Mouse (Mus musculus): Measurements from ENCODE around the gene Tln1. TPM values are rescaled to one million over a fixed set of nuclear protein-coding genes. Genes with fewer than 3 reads are reported as not detected.

Gene Tln1
- polyA plus RNA-seq, 1 experiment: 621 TPM

GRCm38 (mm10) chr4:43530081-43530501 is 32.4 kb downstream of the Tln1 start:
- H3K4me1 ChIP-seq (ENCODE audit: control insufficient read depth, insufficient read depth, low read length): no peaks in the 10 kb centered on the region
- TF ChIP-seq POLR2A (IDR thresholded peaks at IDR 0.05; ENCODE audit: borderline replicate concordance, control insufficient read depth, low read depth, low read length) (no peak), CTCF (IDR thresholded peaks at IDR 0.05; ENCODE audit: control insufficient read depth, insufficient read depth, low read length) (no peak)
- H3K27ac ChIP-seq (ENCODE audit: control insufficient read depth, insufficient read depth, low read depth, low read length, poor library complexity): no peak overlapping the region
- WGBS: 60% methylated on average over 8 of the region's 8 CpGs
- H3K4me3 ChIP-seq (replicated peaks; ENCODE audit: control insufficient read depth, low read depth, low read length): no peak overlapping the region

DNA sequence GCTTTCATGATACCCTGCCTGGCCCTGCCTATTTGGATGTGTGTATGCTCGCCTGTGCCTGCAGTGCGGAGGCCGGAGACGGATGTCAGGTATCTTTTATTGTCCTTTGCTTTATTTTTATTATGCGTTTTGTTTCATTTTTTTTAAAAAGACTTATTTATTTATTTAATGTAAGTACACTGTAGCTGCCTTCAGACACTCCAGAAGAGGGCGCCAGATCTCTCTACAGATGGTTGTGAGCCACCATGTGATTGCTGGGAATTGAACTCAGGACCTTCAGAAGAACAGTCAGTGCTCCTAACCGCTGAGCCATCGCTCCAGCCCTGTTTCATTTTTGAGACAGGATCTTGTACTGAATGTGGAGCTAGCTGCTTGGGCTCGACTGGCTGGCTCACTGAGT is 34.0 kb downstream of the Tln1 start:
- TF ChIP-seq CTCF (IDR thresholded peaks at IDR 0.05; ENCODE audit: control insufficient read depth, insufficient read depth, low read length) (no peak), POLR2A (IDR thresholded peaks at IDR 0.05; ENCODE audit: borderline replicate concordance, control insufficient read depth, low read depth, low read length) (no peak)

DNA sequence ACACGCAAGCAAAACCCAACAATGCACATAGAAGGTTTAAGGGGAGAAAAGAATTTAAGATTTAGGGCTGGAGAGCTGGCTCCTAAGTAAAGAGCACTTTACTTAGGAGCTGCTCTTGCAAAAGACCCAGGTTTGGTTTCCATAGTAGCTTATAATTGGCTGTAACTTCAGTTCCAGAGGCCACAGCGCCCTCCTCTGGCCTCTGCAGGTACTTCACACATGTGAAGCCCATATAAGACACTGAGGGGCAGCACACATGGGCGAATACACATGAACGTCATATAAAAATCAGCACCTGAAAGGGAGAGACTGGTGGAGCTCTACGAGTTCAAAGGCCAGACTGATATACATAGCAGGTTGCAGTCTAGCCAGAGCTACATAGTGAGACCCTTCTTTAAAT is 34.6 kb downstream of the Tln1 start:
- WGBS: 70% methylated on average over 5 of the region's 5 CpGs
- no peak for TF ChIP-seq POLR2A (IDR thresholded peaks at IDR 0.05; ENCODE audit: borderline replicate concordance, control insufficient read depth, low read depth, low read length)
- peak; percentile 39 for TF ChIP-seq CTCF (IDR thresholded peaks at IDR 0.05; ENCODE audit: control insufficient read depth, insufficient read depth, low read length)
- no peaks in the 10 kb centered on the region for H3K4me1 ChIP-seq (ENCODE audit: control insufficient read depth, insufficient read depth, low read length)

More for the DNA sequence above, 34.0 kb downstream of the Tln1 start:
- H3K27ac ChIP-seq (ENCODE audit: control insufficient read depth, insufficient read depth, low read depth, low read length, poor library complexity): no peak overlapping the region
- H3K4me3 ChIP-seq (replicated peaks; ENCODE audit: control insufficient read depth, low read depth, low read length): no peak overlapping the region
- 86% methylated on average over 9 of the region's 9 CpGs for WGBS
- H3K4me1 ChIP-seq (ENCODE audit: control insufficient read depth, insufficient read depth, low read length): no peaks in the 10 kb centered on the region

GRCm38 (mm10) chr4:43519956-43520355 is 42.5 kb downstream of the Tln1 start:
- Histone ChIP-seq H3K27ac (ENCODE audit: control insufficient read depth, insufficient read depth, low read depth, low read length, poor library complexity) (no peak overlapping the region), H3K4me1 (ENCODE audit: control insufficient read depth, insufficient read depth, low read length) (no peaks in the 10 kb centered on the region), H3K4me3 (replicated peaks; ENCODE audit: control insufficient read depth, low read depth, low read length) (no peak overlapping the region)
- 28% methylated on average over 6 of the region's 6 CpGs for WGBS
- no peak for TF ChIP-seq POLR2A (IDR thresholded peaks at IDR 0.05; ENCODE audit: borderline replicate concordance, control insufficient read depth, low read depth, low read length)
- TF ChIP-seq CTCF (IDR thresholded peaks at IDR 0.05; ENCODE audit: control insufficient read depth, insufficient read depth, low read length): no peak

More for the DNA sequence above, 34.6 kb downstream of the Tln1 start:
- Histone ChIP-seq H3K27ac (ENCODE audit: control insufficient read depth, insufficient read depth, low read depth, low read length, poor library complexity) (no peak overlapping the region), H3K4me3 (replicated peaks; ENCODE audit: control insufficient read depth, low read depth, low read length) (no peak overlapping the region)

DNA sequence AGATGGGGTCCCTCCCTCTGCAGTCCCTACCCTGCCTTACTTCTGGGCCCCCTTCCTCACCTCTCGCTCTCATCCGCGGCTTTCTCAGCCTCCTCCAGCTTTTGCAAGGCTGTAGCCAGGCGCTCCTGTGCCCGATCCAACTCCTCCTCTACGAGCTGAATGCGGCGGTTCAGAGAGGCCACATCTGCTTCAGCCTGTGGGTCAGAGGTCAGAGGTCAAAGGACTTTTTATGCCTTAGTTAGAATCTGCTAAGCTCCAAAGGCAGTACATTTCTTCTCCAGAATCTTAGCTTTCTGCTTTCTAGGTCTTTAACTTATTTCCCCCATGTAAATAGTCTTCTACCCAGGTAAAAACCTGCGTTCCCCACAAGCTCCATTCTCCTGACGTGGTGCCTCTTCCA is 42.9 kb downstream of the Tln1 start:
- H3K4me3 ChIP-seq (replicated peaks; ENCODE audit: control insufficient read depth, low read depth, low read length): no peak overlapping the region
- WGBS: 84% methylated on average over 10 of the region's 10 CpGs
- no peak overlapping the region for H3K27ac ChIP-seq (ENCODE audit: control insufficient read depth, insufficient read depth, low read depth, low read length, poor library complexity)
- no peak for TF ChIP-seq CTCF (IDR thresholded peaks at IDR 0.05; ENCODE audit: control insufficient read depth, insufficient read depth, low read length)
- no peak for TF ChIP-seq POLR2A (IDR thresholded peaks at IDR 0.05; ENCODE audit: borderline replicate concordance, control insufficient read depth, low read depth, low read length)
- H3K4me1 ChIP-seq (ENCODE audit: control insufficient read depth, insufficient read depth, low read length): no peaks in the 10 kb centered on the region

DNA sequence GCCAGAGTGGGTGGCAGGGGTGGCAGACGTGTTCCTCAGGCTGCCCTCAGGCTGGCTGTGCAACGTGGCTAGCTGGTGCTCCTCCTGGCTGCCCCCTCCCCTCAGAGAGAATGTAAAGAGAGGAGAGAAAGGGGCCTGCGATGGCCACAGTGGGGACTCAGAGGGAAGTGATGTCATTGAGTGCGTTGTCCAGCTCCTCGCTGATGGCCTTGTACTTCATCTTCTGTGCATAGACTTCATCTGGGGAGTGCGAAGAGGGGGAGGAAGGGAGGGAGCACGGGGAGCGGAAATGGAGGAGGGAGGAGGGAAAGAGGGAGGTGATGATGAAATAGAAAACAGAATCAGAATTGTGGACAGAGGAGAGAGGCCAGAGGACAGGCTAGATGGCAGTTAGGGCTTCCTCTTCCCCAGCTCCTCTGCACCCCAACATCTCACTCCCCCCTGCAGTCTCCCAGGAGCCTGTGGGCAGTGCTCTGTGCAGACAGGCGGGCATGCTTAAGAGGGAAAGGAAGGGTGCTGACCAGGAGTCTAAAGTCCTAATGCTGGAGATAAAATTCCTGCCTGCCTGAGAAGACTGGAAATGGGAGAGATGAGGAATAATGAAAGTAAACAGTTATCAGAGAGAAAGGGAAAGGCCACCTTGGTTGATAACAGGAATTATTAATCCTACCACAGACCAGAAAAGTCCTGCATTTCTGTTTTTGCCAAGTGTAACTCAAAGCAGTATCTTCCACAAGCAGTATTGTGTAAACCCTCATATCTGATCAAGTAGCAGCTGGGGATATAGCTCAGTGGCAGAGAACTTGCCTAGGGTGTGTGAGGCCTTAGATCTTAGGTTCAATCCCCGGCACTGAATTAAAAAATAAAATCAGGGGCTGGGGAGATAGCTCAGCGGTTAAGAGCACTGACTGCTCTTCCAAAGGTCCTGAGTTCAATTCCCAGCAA is 46.5 kb downstream of the Tln1 start:
- no peaks in the 10 kb centered on the region for H3K4me1 ChIP-seq (ENCODE audit: control insufficient read depth, insufficient read depth, low read length)
- no peak overlapping the region for H3K27ac ChIP-seq (ENCODE audit: control insufficient read depth, insufficient read depth, low read depth, low read length, poor library complexity)
- H3K4me3 ChIP-seq (replicated peaks; ENCODE audit: control insufficient read depth, low read depth, low read length): no peak overlapping the region
- TF ChIP-seq POLR2A (IDR thresholded peaks at IDR 0.05; ENCODE audit: borderline replicate concordance, control insufficient read depth, low read depth, low read length) (no peak), CTCF (IDR thresholded peaks at IDR 0.05; ENCODE audit: control insufficient read depth, insufficient read depth, low read length) (no peak)
- 26% methylated on average over 11 of the region's 11 CpGs for WGBS

GRCm38 (mm10) chr4:43513791-43514190 is 48.7 kb downstream of the Tln1 start:
- WGBS: 77% methylated on average over 4 of the region's 4 CpGs
- Histone ChIP-seq H3K4me1 (ENCODE audit: control insufficient read depth, insufficient read depth, low read length) (no peaks in the 10 kb centered on the region; the same call in 1 of the 2 replicates), H3K4me3 (replicated peaks; ENCODE audit: control insufficient read depth, low read depth, low read length) (no peak overlapping the region), H3K27ac (ENCODE audit: control insufficient read depth, insufficient read depth, low read depth, low read length, poor library complexity) (no peak overlapping the region)
- TF ChIP-seq CTCF (IDR thresholded peaks at IDR 0.05; ENCODE audit: control insufficient read depth, insufficient read depth, low read length) (no peak), POLR2A (IDR thresholded peaks at IDR 0.05; ENCODE audit: borderline replicate concordance, control insufficient read depth, low read depth, low read length) (no peak)

DNA sequence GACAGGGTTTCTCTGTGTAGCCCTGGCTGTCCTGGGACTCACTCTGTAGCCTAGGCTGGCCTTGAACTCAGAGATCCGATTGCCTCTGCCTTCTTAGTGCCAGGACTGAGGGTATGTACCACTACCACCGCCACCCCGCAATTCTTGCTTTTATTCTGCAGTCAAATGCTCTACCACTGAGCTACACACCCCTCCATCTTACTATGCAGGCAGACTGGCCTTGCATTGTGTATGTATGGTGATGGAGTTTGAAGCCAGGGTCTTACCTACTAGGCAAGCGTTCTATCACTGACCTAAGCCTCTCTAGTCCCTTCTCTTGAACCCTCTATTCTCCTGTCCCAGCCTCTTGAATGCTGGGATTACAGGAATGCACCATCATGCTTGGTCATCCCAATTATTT is 49.2 kb downstream of the Tln1 start:
- Histone ChIP-seq H3K4me1 (ENCODE audit: control insufficient read depth, insufficient read depth, low read length) (no peaks in the 10 kb centered on the region; the same call in 1 of the 2 replicates), H3K27ac (ENCODE audit: control insufficient read depth, insufficient read depth, low read depth, low read length, poor library complexity) (no peak overlapping the region), H3K4me3 (replicated peaks; ENCODE audit: control insufficient read depth, low read depth, low read length) (no peak overlapping the region)
- WGBS: 87% methylated on average over 4 of the region's 4 CpGs
- no peak for TF ChIP-seq CTCF (IDR thresholded peaks at IDR 0.05; ENCODE audit: control insufficient read depth, insufficient read depth, low read length)
- TF ChIP-seq POLR2A (IDR thresholded peaks at IDR 0.05; ENCODE audit: borderline replicate concordance, control insufficient read depth, low read depth, low read length): no peak
